ENCODE assay signal across 11 mouse cellular contexts in genomic region chr11:117798160-117798541, GRCm38 (mm10). TPM values are rescaled to one million over a fixed set of nuclear protein-coding genes. Genes with fewer than 3 reads are reported as not detected.
A peak's percentile ranks its signal among the peaks of the same experiment; 100 is the strongest.
DNase-seq lines count a peak whose midpoint lies in the region; ATAC-seq and TF ChIP-seq lines count a peak whose summit lies in the region.
"Had no signal": no experiment of that assay in that cellular context is flagged by ENCODE, and none has a peak within 500 bp of the region (broad histone marks: within the 10 kb centered on the region; RNA-seq: fewer than 3 reads in every experiment).

No protein-coding gene starts in this region.

- H3K4me3 ChIP-seq in liver, embryonic 14.5 days (ENCODE audit: insufficient read depth in 1 of 2, low read depth in 2 of 2, low read length in 2 of 2), result peak overlapping the region; percentile 77 to 88

- peaks cover 37% of the 10 kb centered on the region for H3K36me3 ChIP-seq in liver, embryonic 14.5 days (replicated peaks; ENCODE audit: control insufficient read depth, insufficient read depth, low read depth)

- no peaks in the 10 kb centered on the region for H3K27me3 ChIP-seq in liver, embryonic 14.5 days (ENCODE audit: control insufficient read depth, insufficient read depth, low read length)

- H3K9me3 ChIP-seq in liver, embryonic 14.5 days (ENCODE audit: control insufficient read depth, low read length), result no peaks in the 10 kb centered on the region

- peak overlapping the region; percentile 99 for H3K27ac ChIP-seq in liver, embryonic 14.5 days

- H3K4me1 ChIP-seq in liver, embryonic 14.5 days (replicated peaks; ENCODE audit: control insufficient read depth in 2 of 2, insufficient read depth in 2 of 2, low read length in 1 of 2), result peaks cover 46 to 52% of the 10 kb centered on the region in 2 experiments

- peak; percentile 54 for ATAC-seq in liver, embryonic 14.5 days (ENCODE audit: insufficient read depth)

- TF ChIP-seq CTCF in liver, embryonic 14.5 days (IDR thresholded peaks at IDR 0.05; ENCODE audit: low read depth), result no peak

- DNase-seq in embryo, embryonic 11 days, result peak; percentile 14
- DNase-seq in embryo, embryonic 9.5 days (ENCODE audit: extremely low spot score), result no peak
- DNase-seq in spleen, adult 12 weeks (ENCODE audit: low spot score), result peak; percentile 32
- no peak for DNase-seq in spleen, postnatal 14 days (ENCODE audit: low spot score in 2 of 2)
- DNase-seq in liver, embryonic 14.5 days (ENCODE audit: low read depth in 3 of 3, low spot score in 3 of 3), result peak in 1 of 3 experiments; percentile 55
- peak; percentile 55 for DNase-seq in thymus, postnatal 14 days
- no peak for DNase-seq in gastrocnemius, postnatal 10 days
- DNase-seq in right cerebral cortex, postnatal 10 days (ENCODE audit: low spot score in 2 of 2), result no peak
- DNase-seq: cerebellum, adult 11 months; kidney, postnatal 36 days had no signal

- H3K9ac ChIP-seq in liver, embryonic 14.5 days (replicated peaks), result peak overlapping the region; percentile 85

- peak overlapping the region; percentile 87 for H3K4me2 ChIP-seq in liver, embryonic 14.5 days (ENCODE audit: low read depth)

- WGBS in liver, embryonic 14.5 days (ENCODE audit: insufficient replicate concordance), result 0% methylated on average over 2 of the region's 2 CpGs

- TF ChIP-seq EP300 in liver, embryonic 14.5 days (IDR thresholded peaks at IDR 0.05; ENCODE audit: low read depth), result peak; percentile 29

RNA-seq across cellular contexts. Expression of gene 6030468B19Rik, which starts 0.7 kb away (rescaled TPM):
- 104 and 133 TPM in 2 replicates for polyA plus RNA-seq in liver, embryonic 14.5 days (2012; rRNA removed)
- polyA plus RNA-seq in liver, embryonic 14.5 days (2014; fragmentation: Nextera tagmentation; extraction: Ambion mirVana), result 67.1 and 78.0 TPM in 2 replicates
- total RNA-seq in gastrocnemius, postnatal 10 days (2021), result not detected
- total RNA-seq: gastrocnemius, postnatal 4 days had no signal

RNA-seq across cellular contexts. Expression of gene Gm20708, which starts 11.3 kb away (rescaled TPM):
- polyA plus RNA-seq in liver, embryonic 14.5 days (2012; rRNA removed), result 0.03 and 0.08 TPM in 2 replicates
- 0.10 and 0.28 TPM in 2 replicates for polyA plus RNA-seq in liver, embryonic 14.5 days (2014; fragmentation: Nextera tagmentation; extraction: Ambion mirVana)
- total RNA-seq in gastrocnemius, postnatal 10 days (2021), result 1 to 10 TPM; 1.2 to 3.3 TPM

RNA-seq across cellular contexts. Expression of gene Syngr2, which starts 11.3 kb away (rescaled TPM):
- polyA plus RNA-seq in liver, embryonic 14.5 days (2012; rRNA removed), result 36.5 and 48.8 TPM in 2 replicates
- 48.6 and 50.4 TPM in 2 replicates for polyA plus RNA-seq in liver, embryonic 14.5 days (2014; fragmentation: Nextera tagmentation; extraction: Ambion mirVana)
- total RNA-seq in gastrocnemius, postnatal 10 days (2021), result 10 to 100 TPM; 90.3 to 95.1 TPM

RNA-seq across cellular contexts. Expression of gene Tmc6, which starts 16.2 kb away (rescaled TPM):
- 32.1 and 51.8 TPM in 2 replicates for polyA plus RNA-seq in liver, embryonic 14.5 days (2012; rRNA removed)
- polyA plus RNA-seq in liver, embryonic 14.5 days (2014; fragmentation: Nextera tagmentation; extraction: Ambion mirVana), result 40.5 and 44.1 TPM in 2 replicates
- 10 to 100 TPM; 17.2 to 20.9 TPM for total RNA-seq in gastrocnemius, postnatal 10 days (2021)

RNA-seq across cellular contexts. Expression of gene Tmc8, which starts 16.3 kb away (rescaled TPM):
- 28.1 and 29.8 TPM in 2 replicates for polyA plus RNA-seq in liver, embryonic 14.5 days (2012; rRNA removed)
- 9.9 and 13.1 TPM in 2 replicates for polyA plus RNA-seq in liver, embryonic 14.5 days (2014; fragmentation: Nextera tagmentation; extraction: Ambion mirVana)
- total RNA-seq in gastrocnemius, postnatal 10 days (2021), result 1 to 10 TPM; 1.2 to 1.7 TPM

Comparison
In these comparisons a context has a peak if more than half of its experiments do, and no peak if none do; other contexts are left out.
1. DNase-seq: peak in embryo, embryonic 11 days (single experiment), spleen, adult 12 weeks (single experiment) and thymus, postnatal 14 days (single experiment); none in embryo, embryonic 9.5 days (single experiment), spleen, postnatal 14 days (0 of 2), gastrocnemius, postnatal 10 days (single experiment) and right cerebral cortex, postnatal 10 days (0 of 2).